In genomic region chr9:40356768-40357446, GRCm38 (mm10) we compare ENCODE assay signal across 25 mouse cellular contexts.
DNase-seq lines count a peak whose midpoint lies in the region; ATAC-seq and TF ChIP-seq lines count a peak whose summit lies in the region.
"Had no signal": no experiment of that assay in that cellular context is flagged by ENCODE, and none has a peak within 500 bp of the region (broad histone marks: within the 10 kb centered on the region; RNA-seq: fewer than 3 reads in every experiment).

No protein-coding gene starts in this region.

- TF ChIP-seq CTCF in left cerebral cortex, adult 2 months (IDR thresholded peaks at IDR 0.05) = no peak

- no peaks in the 10 kb centered on the region for H3K36me3 ChIP-seq in embryonic facial prominence, embryonic 15.5 days
- H3K36me3 ChIP-seq: embryonic facial prominence, embryonic 12.5 days; forebrain, embryonic 10.5 days; heart, embryonic 12.5 days; heart, embryonic 15.5 days; hindbrain, embryonic 12.5 days; hindbrain, embryonic 15.5 days had no signal

- no peak overlapping the region for H3K4me3 ChIP-seq in left cerebral cortex, adult 2 months
- H3K4me3 ChIP-seq in embryonic facial prominence, embryonic 15.5 days (replicated peaks) = no peak overlapping the region
- H3K4me3 ChIP-seq: embryonic facial prominence, embryonic 12.5 days; forebrain, embryonic 10.5 days; forebrain, embryonic 13.5 days; heart, embryonic 12.5 days; heart, embryonic 15.5 days; hindbrain, embryonic 12.5 days; hindbrain, embryonic 15.5 days had no signal

- H3K4me1 ChIP-seq in embryonic facial prominence, embryonic 15.5 days = no peaks in the 10 kb centered on the region
- H3K4me1 ChIP-seq: embryonic facial prominence, embryonic 12.5 days had no signal

- intact Hi-C loops in left cerebral cortex, adult 2 months (cut with DNase I) = no loop called here

- no peaks in the 10 kb centered on the region for H3K27me3 ChIP-seq in embryonic facial prominence, embryonic 15.5 days
- H3K27me3 ChIP-seq: forebrain, embryonic 13.5 days; heart, embryonic 12.5 days; heart, embryonic 15.5 days; hindbrain, embryonic 12.5 days; hindbrain, embryonic 15.5 days had no signal

- no peak for DNase-seq in frontal cortex, postnatal 10 days (ENCODE audit: low spot score in 2 of 2)
- DNase-seq in left cerebral cortex, adult 2 months (ENCODE audit: extremely low spot score in 1 of 2, low spot score in 2 of 2) = no peak
- DNase-seq in left cerebral cortex, adult 9 months (ENCODE audit: low spot score in 2 of 2) = no peak
- DNase-seq in layer of hippocampus, adult 8-10 months (ENCODE audit: low spot score in 2 of 2) = no peak
- DNase-seq: adrenal gland, adult 2 months; adrenal gland, postnatal 14 days; B cell, adult 2 months; cerebellum, adult 11-12 months; cerebellum, adult 8-10 months; cerebellum, postnatal 10 days; cerebellum, postnatal 36 days; gastrocnemius, postnatal 25 days; heart, adult 18-20 months; heart, postnatal 14 days had no signal

- H3K9ac ChIP-seq in embryonic facial prominence, embryonic 15.5 days = no peak overlapping the region
- H3K9ac ChIP-seq: embryonic facial prominence, embryonic 12.5 days; forebrain, embryonic 13.5 days; heart, embryonic 12.5 days; heart, embryonic 15.5 days; hindbrain, embryonic 12.5 days; hindbrain, embryonic 15.5 days had no signal

- peak overlapping the region; percentile 57; the same call in 1 of the 2 replicates for H3K27ac ChIP-seq in left cerebral cortex, adult 2 months
- no peak overlapping the region for H3K27ac ChIP-seq in embryonic facial prominence, embryonic 15.5 days (replicated peaks)
- H3K27ac ChIP-seq: embryonic facial prominence, embryonic 12.5 days; forebrain, embryonic 10.5 days; forebrain, embryonic 13.5 days; heart, embryonic 15.5 days; hindbrain, embryonic 12.5 days; hindbrain, embryonic 15.5 days had no signal

- ATAC-seq in frontal cortex, adult (ENCODE audit: low TSS enrichment) = peak; percentile 33; the same call in 1 of the 2 replicates
- peak; percentile 59; the same call in 1 of the 2 replicates for ATAC-seq in embryonic facial prominence, embryonic 15.5 days (ENCODE audit: insufficient number of reproducible peaks, low FRiP score, low TSS enrichment, low read depth)
- ATAC-seq: forebrain, embryonic 13.5 days; forebrain, embryonic 16.5 days; intestine, postnatal 0 days had no signal

- H3K4me2 ChIP-seq in embryonic facial prominence, embryonic 15.5 days (replicated peaks) = no peak overlapping the region
- H3K4me2 ChIP-seq: embryonic facial prominence, embryonic 12.5 days; forebrain, embryonic 13.5 days; heart, embryonic 12.5 days; heart, embryonic 15.5 days; hindbrain, embryonic 12.5 days; hindbrain, embryonic 15.5 days had no signal

- no peaks in the 10 kb centered on the region for H3K9me3 ChIP-seq in embryonic facial prominence, embryonic 15.5 days (replicated peaks)
- H3K9me3 ChIP-seq: embryonic facial prominence, embryonic 12.5 days; forebrain, embryonic 10.5 days; forebrain, embryonic 13.5 days; heart, embryonic 12.5 days; heart, embryonic 15.5 days; hindbrain, embryonic 12.5 days; hindbrain, embryonic 15.5 days had no signal

- 83% methylated on average over 4 of the region's 4 CpGs for WGBS in embryonic facial prominence, embryonic 15.5 days
